Mouse (Mus musculus): ENCODE results near the gene Gm4297. TPM values are rescaled to one million over a fixed set of nuclear protein-coding genes. Genes with fewer than 3 reads are reported as not detected.

The Gm4297 gene
- not detected for total RNA-seq (2023)

DNA sequence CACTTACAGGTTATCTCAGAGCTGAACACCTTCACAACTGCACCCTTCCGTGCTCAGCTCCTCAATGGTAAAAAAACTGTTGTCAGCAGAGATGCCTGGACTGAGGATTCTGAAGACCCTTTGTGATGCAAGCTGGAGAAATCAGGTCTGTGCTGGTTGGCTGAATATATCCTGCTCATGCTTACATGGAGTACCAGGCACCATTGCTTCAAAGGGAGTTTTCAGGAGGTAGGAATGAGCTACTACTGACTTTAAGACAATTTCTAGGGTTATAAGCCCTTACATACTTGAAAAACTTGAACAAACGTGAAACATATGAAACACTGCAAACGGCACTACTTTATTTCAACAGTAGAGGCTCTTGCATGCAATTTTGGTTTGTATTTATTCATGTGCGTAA lies at the start of gene Gm4297:
Gene Gm4297 (minus strand): TSS at position 101 of the 400 bp plus-strand sequence.

Other genes starting within 250 kb of the Gm4297 start
- not detected for gene Gm5934, start 74.1 kb downstream of the Gm4297 start, total RNA-seq (2023)
- not detected for gene Gm5935, start 200.3 kb upstream of the Gm4297 start, total RNA-seq (2023)